Mouse (Mus musculus) liver, embryonic 14.5 days (tissue): ENCODE results near the gene Lysmd2.

Experiments
- CTCF ChIP-seq: IDR thresholded peaks from 2 replicates; pipeline ENCODE4 v1.5.1; 2016; ENCODE audit warnings: antibody characterized with exemption, low read depth, control low read depth
- EP300 ChIP-seq: IDR thresholded peaks from 2 replicates; pipeline ENCODE4 v1.6.1; 2016; ENCODE audit warnings: antibody characterized with exemption, low read depth

- no peak for TF ChIP-seq CTCF
- no peak for TF ChIP-seq EP300
These were observed 27.9 kb upstream of the Lysmd2 start for GRCm38 (mm10) chr9:75597596-75597995.
